ENCODE assay signal across 23 mouse cellular contexts in the genomic region with DNA sequence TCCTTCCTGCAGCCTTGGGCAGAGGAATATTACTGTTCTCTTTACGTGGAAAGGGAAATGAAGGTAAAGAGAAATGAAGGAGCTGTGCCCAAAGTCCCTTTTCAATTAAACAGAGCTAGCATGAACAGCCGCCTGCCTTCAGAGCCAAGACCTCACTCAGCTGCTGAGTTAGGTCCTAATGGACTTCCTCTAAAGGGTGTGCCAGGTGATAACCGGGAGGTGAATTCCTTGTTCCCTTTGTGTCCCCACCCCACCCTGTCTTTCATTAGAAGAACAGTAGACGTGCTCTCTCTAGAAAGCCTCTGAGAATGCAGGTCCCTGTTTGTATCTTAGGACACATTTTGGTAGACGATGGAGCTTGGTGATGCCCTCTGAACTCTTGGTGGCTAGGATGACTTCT. TPM values are rescaled to one million over a fixed set of nuclear protein-coding genes. Genes with fewer than 3 reads are reported as not detected.
"Had no signal": no experiment of that assay in that cellular context is flagged by ENCODE, and none has a peak within 500 bp of the region (broad histone marks: within the 10 kb centered on the region; RNA-seq: fewer than 3 reads in every experiment).

No protein-coding gene starts in this region.

- ATAC-seq: liver, postnatal 0 days; lung, postnatal 0 days; midbrain, embryonic 13.5 days; midbrain, embryonic 16.5 days had no signal

- H3K9ac ChIP-seq: limb, embryonic 12.5 days; limb, embryonic 15.5 days; liver, embryonic 14.5 days; liver, postnatal 0 days; lung, embryonic 14.5 days; midbrain, embryonic 13.5 days; neural tube, embryonic 12.5 days; neural tube, embryonic 15.5 days had no signal

- H3K9me3 ChIP-seq: limb, embryonic 12.5 days; limb, embryonic 15.5 days; midbrain, embryonic 13.5 days; neural tube, embryonic 12.5 days; neural tube, embryonic 15.5 days had no signal

- H3K4me1 ChIP-seq: limb, embryonic 12.5 days; midbrain, embryonic 13.5 days; neural tube, embryonic 12.5 days; neural tube, embryonic 15.5 days had no signal

- H3K27me3 ChIP-seq: limb, embryonic 12.5 days; limb, embryonic 15.5 days; midbrain, embryonic 13.5 days; neural tube, embryonic 12.5 days; neural tube, embryonic 15.5 days had no signal

- H3K4me2 ChIP-seq: limb, embryonic 12.5 days; limb, embryonic 15.5 days; liver, embryonic 11.5 days; lung, embryonic 14.5 days; midbrain, embryonic 13.5 days; neural tube, embryonic 12.5 days; neural tube, embryonic 15.5 days had no signal

- H3K27ac ChIP-seq: layer of hippocampus, adult 2 months; left cerebral cortex, adult 2 months; limb, embryonic 12.5 days; limb, embryonic 15.5 days; liver, embryonic 14.5 days; macrophage; midbrain, embryonic 13.5 days; neural tube, embryonic 12.5 days; neural tube, embryonic 15.5 days had no signal

- H3K36me3 ChIP-seq: limb, embryonic 12.5 days; limb, embryonic 15.5 days; midbrain, embryonic 13.5 days; neural tube, embryonic 12.5 days; neural tube, embryonic 15.5 days had no signal

- DNase-seq: kidney, adult 18-20 months; kidney, adult 9 months; kidney, postnatal 14 days; kidney, postnatal 4 days; layer of hippocampus, adult 9-11 months; left cerebral cortex, postnatal 4 days; liver, postnatal 0 days; lung, embryonic 14.5 days; thymus, adult 18-20 months; thymus, postnatal 4 days had no signal

- H3K4me3 ChIP-seq: layer of hippocampus, adult 2 months; left cerebral cortex, adult 2 months; limb, embryonic 12.5 days; limb, embryonic 15.5 days; midbrain, embryonic 13.5 days; neural tube, embryonic 12.5 days; neural tube, embryonic 15.5 days had no signal

RNA-seq across cellular contexts. Expression of a gene that starts 33.7 kb away (rescaled TPM):
- total RNA-seq: megakaryocyte, adult 5-6 weeks had no signal
- polyA plus RNA-seq: macrophage had no signal
